Mouse (Mus musculus): ENCODE results near the gene B4galt4.

- peak; percentile 18 for TF ChIP-seq POLR2A (IDR thresholded peaks at IDR 0.05; ENCODE audit: insufficient read depth, low read length)
- no peak for TF ChIP-seq EP300 (IDR thresholded peaks at IDR 0.05; ENCODE audit: insufficient read depth, low read depth, low read length)
These were observed at the start of gene B4galt4 for GRCm38 (mm10) chr16:38742113-38742658.

Data from ES-Bruce4 (cell line).